Mouse (Mus musculus): ENCODE measurements at regions not wholly inside any gene's neighbourhood (a gene's known extent, or its start where the extent isn't known, plus 50 kb on each side); places are given as distances from the start of the nearest gene placed in this dataset.

DNA sequence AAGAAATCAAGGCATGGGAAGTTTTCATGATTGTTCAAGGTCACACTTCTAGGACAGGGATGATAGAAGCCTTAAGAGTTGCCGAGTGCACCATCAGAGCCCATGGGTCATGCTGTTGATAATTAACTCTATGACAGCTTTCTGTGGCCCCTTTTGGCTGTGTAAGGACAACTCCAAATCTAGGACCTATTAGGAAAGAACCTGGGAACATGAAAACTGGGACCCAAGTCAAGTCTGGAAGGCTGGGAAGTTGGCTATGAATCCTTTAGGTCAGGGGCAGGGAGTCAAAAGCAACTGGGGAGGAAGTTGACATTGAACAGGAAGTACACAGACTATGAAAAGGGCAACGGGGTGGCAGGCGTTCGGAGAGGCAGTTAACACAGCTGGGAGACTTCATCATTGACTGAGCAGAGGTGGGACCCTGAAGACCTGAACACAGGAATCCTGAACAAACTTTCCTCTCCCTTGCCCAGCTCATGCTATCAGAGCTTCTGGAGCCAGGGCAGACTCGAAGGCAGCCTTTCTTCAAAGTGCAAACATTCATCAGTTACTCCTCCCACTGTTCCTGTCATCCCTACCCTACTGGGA, 98.1 kb upstream of the Zfand5 start:
- TF ChIP-seq FLI1 (IDR thresholded peaks at IDR 0.05; ENCODE audit: low read length) (no peak), GATA1 (IDR thresholded peaks at IDR 0.05; ENCODE audit: borderline replicate concordance, low read length) (no peak)
- H3K4me3 ChIP-seq (replicated peaks), result no peak overlapping the region
- no peaks in the 10 kb centered on the region for H3K36me3 ChIP-seq (replicated peaks; ENCODE audit: low read length)
- no peaks in the 10 kb centered on the region for H3K9me3 ChIP-seq
- H3K4me1 ChIP-seq, result peaks cover 33% of the 10 kb centered on the region
- no peaks in the 10 kb centered on the region for H3K27me3 ChIP-seq (replicated peaks)

DNA sequence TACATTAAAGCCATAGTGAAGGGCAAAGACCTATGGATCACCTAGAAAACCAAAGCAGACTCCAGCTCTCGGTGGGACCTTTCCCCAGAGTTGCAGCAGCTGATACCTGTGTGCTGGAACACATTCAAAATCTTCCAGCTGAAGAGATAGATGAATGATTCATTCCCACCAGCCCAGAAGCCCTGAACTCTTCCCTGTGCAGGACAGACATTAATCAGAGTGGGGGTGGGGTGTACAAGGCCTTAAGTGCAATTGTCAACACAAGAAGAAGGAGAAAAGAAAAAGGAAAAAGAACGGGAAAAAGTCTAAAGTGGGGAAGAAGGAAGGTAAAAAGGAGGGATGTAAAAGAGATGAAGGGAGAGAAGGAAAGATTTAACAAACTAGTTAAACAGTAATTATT, 100.9 kb upstream of the Zfand5 start:
- H3K4me3 ChIP-seq (replicated peaks), result no peak overlapping the region
- H3K27me3 ChIP-seq (replicated peaks), result no peaks in the 10 kb centered on the region
- TF ChIP-seq GATA1 (IDR thresholded peaks at IDR 0.05; ENCODE audit: borderline replicate concordance, low read length) (no peak), FLI1 (IDR thresholded peaks at IDR 0.05; ENCODE audit: low read length) (no peak)
- peaks cover 39% of the 10 kb centered on the region for H3K4me1 ChIP-seq
- H3K9me3 ChIP-seq, result no peaks in the 10 kb centered on the region
- no peaks in the 10 kb centered on the region for H3K36me3 ChIP-seq (replicated peaks; ENCODE audit: low read length)

DNA sequence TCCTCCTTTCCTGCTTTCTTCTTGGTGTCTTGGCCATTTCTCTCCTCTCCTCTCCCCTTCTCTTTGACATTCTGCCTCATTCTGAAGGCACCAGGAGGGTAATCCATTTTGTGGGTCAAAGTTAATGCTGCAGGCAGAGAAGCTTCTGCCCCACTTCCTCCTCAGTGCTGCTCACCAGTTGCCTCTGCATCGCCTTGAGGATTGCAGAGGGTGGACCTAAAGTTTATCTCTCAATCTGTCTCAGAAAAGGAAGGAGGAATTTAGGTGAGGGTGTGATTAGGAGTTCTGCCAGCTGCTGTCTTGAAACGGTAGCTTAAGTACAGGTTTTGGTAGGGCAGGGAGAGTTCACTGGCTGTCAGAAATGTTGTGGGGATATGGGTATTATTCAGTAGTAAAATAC, 101.3 kb upstream of the Zfand5 start:
- Histone ChIP-seq H3K4me1 (peaks cover 39% of the 10 kb centered on the region), H3K4me3 (replicated peaks) (no peak overlapping the region), H3K27me3 (replicated peaks) (no peaks in the 10 kb centered on the region), H3K9me3 (no peaks in the 10 kb centered on the region), H3K36me3 (replicated peaks; ENCODE audit: low read length) (no peaks in the 10 kb centered on the region)
- TF ChIP-seq GATA1 (IDR thresholded peaks at IDR 0.05; ENCODE audit: borderline replicate concordance, low read length), result no peak
- no peak for TF ChIP-seq FLI1 (IDR thresholded peaks at IDR 0.05; ENCODE audit: low read length)

DNA sequence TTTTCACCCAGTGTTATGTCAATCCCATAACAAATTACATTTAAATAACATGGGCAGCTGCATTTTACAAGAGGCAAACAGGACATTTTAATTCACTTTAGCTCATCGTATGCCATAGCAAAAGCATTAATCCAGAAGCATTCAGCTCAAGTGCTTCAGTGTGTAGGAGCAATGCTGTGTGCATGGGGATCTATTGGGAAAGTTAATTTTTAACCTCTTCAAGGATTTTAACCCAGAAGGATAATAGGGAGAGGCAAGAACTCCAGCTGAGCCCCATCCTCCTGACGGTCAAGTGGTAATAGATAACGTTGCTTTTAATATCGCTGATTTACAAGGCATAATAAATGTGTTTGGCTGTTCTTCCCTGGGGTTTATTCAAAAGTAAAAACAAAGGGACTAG, 105.1 kb upstream of the Zfand5 start:
- Histone ChIP-seq H3K4me3 (replicated peaks) (no peak overlapping the region), H3K36me3 (replicated peaks; ENCODE audit: low read length) (no peaks in the 10 kb centered on the region), H3K4me1 (peaks cover 25% of the 10 kb centered on the region), H3K27me3 (replicated peaks) (no peaks in the 10 kb centered on the region), H3K9me3 (no peaks in the 10 kb centered on the region)
- no peak for TF ChIP-seq FLI1 (IDR thresholded peaks at IDR 0.05; ENCODE audit: low read length)
- no peak for TF ChIP-seq GATA1 (IDR thresholded peaks at IDR 0.05; ENCODE audit: borderline replicate concordance, low read length)

DNA sequence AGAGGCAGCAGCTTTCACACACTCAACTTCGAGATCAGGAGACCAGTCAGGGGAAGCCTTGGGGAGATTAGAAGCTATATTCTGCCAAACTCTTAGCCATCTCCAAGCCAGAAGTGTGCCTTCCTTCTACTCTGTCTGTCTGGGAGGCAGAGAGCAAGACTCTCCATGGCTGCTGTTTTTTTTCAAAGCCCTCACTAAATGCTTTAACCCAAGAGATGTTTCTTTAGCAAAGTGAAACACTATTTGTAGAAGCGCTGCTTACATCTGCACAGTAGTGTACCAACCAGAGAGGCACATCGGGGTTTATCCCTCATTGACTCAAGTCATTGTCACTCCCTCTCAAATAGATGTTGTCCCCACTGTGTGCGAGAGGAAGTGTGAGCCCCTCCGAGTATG, 105.6 kb upstream of the Zfand5 start:
- no peak for TF ChIP-seq GATA1 (IDR thresholded peaks at IDR 0.05; ENCODE audit: borderline replicate concordance, low read length)
- TF ChIP-seq FLI1 (IDR thresholded peaks at IDR 0.05; ENCODE audit: low read length), result no peak
- peaks cover 25% of the 10 kb centered on the region for H3K4me1 ChIP-seq
- H3K36me3 ChIP-seq (replicated peaks; ENCODE audit: low read length), result no peaks in the 10 kb centered on the region
- no peaks in the 10 kb centered on the region for H3K9me3 ChIP-seq
- H3K27me3 ChIP-seq (replicated peaks), result no peaks in the 10 kb centered on the region
- H3K4me3 ChIP-seq (replicated peaks), result no peak overlapping the region

DNA sequence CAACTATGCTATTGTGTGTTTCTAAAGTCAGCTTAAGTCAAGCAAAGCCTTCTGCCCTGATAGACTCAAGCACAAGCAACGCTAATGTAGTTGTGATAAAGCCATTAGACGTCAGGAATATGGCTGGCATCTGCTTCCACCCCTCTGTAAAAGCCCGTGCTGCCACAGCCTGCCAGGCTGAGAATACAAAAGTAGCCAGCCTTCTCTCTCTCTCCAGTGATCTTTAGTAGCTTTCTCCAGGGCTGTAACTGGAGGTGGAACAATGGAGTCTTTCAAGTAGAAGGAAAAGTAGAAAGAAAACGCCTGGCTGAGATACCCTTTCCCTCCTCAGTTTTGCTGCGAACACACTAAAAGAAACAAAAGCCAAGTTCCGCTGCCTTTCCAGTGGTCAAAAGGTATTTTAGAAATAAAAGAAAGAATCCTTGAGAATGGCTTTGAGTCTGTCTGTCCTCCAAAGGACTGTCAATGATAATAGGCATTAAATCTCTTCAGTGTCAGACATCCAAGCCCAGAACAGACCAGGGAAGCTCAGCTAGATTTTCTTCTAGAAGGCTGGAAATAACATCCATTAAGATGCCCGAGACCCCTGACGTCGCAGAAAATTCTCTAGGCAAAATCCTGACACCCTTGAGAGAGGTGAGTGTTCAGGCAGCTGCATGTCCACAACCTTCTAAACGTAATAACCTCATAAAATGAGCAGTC, 106.2 kb upstream of the Zfand5 start:
- no peaks in the 10 kb centered on the region for H3K9me3 ChIP-seq
- H3K27me3 ChIP-seq (replicated peaks), result no peaks in the 10 kb centered on the region
- H3K4me3 ChIP-seq (replicated peaks), result no peak overlapping the region
- TF ChIP-seq FLI1 (IDR thresholded peaks at IDR 0.05; ENCODE audit: low read length) (no peak), GATA1 (IDR thresholded peaks at IDR 0.05; ENCODE audit: borderline replicate concordance, low read length) (no peak)
- H3K4me1 ChIP-seq, result peaks cover 24% of the 10 kb centered on the region
- H3K36me3 ChIP-seq (replicated peaks; ENCODE audit: low read length), result no peaks in the 10 kb centered on the region

DNA sequence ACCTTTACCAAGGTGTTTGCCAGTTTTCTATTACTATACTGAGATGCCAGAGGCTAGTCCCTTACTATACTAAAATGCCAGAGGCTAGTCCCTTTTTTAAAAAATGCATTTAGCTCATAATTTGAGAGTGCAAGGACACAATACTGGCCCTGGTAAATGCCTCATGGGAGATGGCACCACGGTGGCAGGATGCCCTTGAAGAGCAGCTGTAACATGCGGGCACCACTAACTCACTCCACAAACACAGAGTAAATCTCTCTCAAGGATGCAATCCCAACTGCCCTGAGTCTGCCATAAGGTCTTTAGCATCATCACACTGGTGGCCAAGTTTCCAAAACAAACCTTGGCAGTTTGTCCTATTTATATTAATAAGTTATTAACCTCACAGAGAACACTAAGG, 108.1 kb upstream of the Zfand5 start:
- TF ChIP-seq GATA1 (IDR thresholded peaks at IDR 0.05; ENCODE audit: borderline replicate concordance, low read length), result no peak
- TF ChIP-seq FLI1 (IDR thresholded peaks at IDR 0.05; ENCODE audit: low read length), result no peak
- Histone ChIP-seq H3K9me3 (no peaks in the 10 kb centered on the region), H3K36me3 (replicated peaks; ENCODE audit: low read length) (no peaks in the 10 kb centered on the region), H3K27me3 (replicated peaks) (no peaks in the 10 kb centered on the region), H3K4me3 (replicated peaks) (no peak overlapping the region), H3K4me1 (peaks cover 19% of the 10 kb centered on the region)

DNA sequence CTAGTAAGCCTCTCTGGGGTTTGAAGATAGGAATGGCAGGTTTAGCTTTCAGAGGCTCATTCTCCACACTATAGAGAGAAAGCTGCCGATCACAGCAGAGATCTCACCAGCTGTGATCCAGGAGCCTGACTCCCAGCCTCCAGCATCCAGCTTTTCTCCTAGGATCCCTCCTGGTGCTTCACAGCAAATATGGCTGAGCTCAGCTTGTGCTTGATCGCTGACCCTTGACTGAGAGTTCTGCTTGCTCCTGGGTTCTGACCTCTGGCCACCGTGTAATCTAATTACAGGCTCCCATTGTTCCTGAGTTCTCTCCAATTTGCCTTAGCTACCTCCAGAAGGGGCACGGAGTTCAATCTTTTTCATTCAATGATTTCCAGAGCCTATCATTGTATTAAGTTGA, 111.1 kb upstream of the Zfand5 start:
- H3K4me1 ChIP-seq, result peaks cover 8% of the 10 kb centered on the region
- no peaks in the 10 kb centered on the region for H3K36me3 ChIP-seq (replicated peaks; ENCODE audit: low read length)
- no peaks in the 10 kb centered on the region for H3K27me3 ChIP-seq (replicated peaks)
- no peaks in the 10 kb centered on the region; the same call in 1 of the 2 replicates for H3K9me3 ChIP-seq
- H3K4me3 ChIP-seq (replicated peaks), result no peak overlapping the region
- TF ChIP-seq GATA1 (IDR thresholded peaks at IDR 0.05; ENCODE audit: borderline replicate concordance, low read length), result no peak
- no peak for TF ChIP-seq FLI1 (IDR thresholded peaks at IDR 0.05; ENCODE audit: low read length)

DNA sequence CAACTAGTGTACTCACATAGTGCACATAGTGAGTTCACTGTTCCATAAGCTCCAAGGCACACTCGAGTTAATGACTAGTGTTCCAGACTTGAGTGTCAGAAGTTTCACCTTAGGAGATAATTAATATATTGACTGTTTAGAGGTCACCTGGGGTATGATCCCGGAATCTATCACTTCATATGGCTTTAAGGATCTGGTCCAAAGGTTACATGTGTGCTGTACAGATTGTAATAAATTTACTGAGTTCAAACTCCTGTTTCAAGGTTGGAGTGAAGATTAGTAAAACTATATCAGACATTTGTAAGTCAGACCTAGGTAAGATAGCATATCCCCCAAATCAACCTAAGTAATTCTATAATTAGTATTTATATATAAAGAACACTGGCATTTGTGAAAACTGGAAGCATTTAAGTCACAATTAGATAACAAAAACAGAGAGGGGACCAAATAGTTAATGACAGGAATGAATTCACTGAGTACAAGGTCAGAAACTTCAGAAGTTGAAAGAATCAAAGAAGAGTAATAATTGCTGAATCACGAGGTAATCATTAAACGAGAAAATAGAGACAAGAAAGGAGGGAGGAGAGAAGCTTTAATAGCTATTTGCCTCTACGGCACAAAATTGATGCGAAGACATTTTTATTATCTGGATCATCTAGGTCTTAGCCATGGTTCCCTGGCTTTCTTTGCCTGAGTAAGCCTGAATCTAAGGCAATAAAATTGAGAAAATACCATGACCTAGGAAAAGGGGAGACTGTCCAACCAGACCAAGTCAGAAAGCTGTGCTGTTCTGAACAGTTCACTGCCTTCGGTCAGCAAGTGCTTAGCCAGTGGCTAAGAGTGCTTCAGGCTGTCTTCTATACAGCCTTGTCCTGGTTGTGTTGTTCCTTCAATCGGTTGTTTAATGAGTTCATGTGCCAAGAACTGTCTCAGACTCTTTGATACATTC, 112.6 kb upstream of the Zfand5 start:
- no peak for TF ChIP-seq GATA1 (IDR thresholded peaks at IDR 0.05; ENCODE audit: borderline replicate concordance, low read length)
- TF ChIP-seq FLI1 (IDR thresholded peaks at IDR 0.05; ENCODE audit: low read length), result no peak
- Histone ChIP-seq H3K9me3 (no peaks in the 10 kb centered on the region; the same call in 1 of the 2 replicates), H3K36me3 (replicated peaks; ENCODE audit: low read length) (no peaks in the 10 kb centered on the region), H3K4me3 (replicated peaks) (no peak overlapping the region), H3K27me3 (replicated peaks) (no peaks in the 10 kb centered on the region), H3K4me1 (peaks cover 4% of the 10 kb centered on the region; the same call in 1 of the 2 replicates)
